Mouse (Mus musculus): ENCODE data around the gene Rbl1. TPM values are rescaled to one million over a fixed set of nuclear protein-coding genes. Genes with fewer than 3 reads are reported as not detected.

Gene Rbl1
- polyA plus RNA-seq, 1 experiment from 2014 or later = 18.2 TPM

DNA sequence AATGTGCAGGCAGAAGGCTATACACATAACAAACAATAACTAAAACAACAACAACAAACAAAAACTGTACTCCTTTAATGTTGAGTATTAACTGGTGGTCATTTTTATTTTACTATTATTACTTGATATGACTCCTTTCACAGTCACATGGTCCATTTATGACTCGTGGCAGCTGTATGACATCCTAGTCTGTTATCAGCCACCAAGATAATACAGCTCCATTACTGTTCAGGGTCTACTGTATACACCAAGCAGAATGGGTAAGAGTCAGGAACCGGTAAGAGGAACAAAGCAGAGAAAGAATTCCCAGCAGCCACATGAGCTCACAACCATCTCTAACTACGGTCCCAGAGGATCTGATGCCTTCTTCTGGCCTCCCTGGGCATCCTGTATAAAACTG lies 79.1 kb downstream of the Rbl1 start:
- Histone ChIP-seq H3K27ac (replicated peaks in 1 of 2; ENCODE audit: control insufficient read depth in 1 of 2, insufficient read depth in 1 of 2, low read depth in 2 of 2, low read length in 2 of 2) (no peak overlapping the region), H3K36me3 (ENCODE audit: control insufficient read depth, insufficient read depth, low read length) (peaks cover 33% of the 10 kb centered on the region), H3K4me2 (ENCODE audit: low read length) (no peak overlapping the region), H3K4me3 (ENCODE audit: control insufficient read depth in 1 of 2, insufficient read depth in 1 of 2, low read depth in 1 of 2, low read length in 2 of 2) (no peak overlapping the region), H3K9ac (ENCODE audit: low read length) (no peak overlapping the region), H3K27me3 (ENCODE audit: control insufficient read depth, insufficient read depth, low read length) (no peaks in the 10 kb centered on the region), H3K9me3 (ENCODE audit: control insufficient read depth, low read length) (no peaks in the 10 kb centered on the region), H3K4me1 (ENCODE audit: control insufficient read depth in 2 of 2, insufficient read depth in 2 of 2, low read length in 2 of 2) (peaks cover 0 to 4% of the 10 kb centered on the region in 2 experiments; a peak in 1 of 4 replicates)
- ATAC-seq (ENCODE audit: insufficient number of reproducible peaks, insufficient read depth, low FRiP score, low read depth) = no peak
- WGBS = 62% methylated on average over 3 of the region's 3 CpGs

GRCm38 (mm10) chr2:157121766-157122165 lies 82.6 kb downstream of the Rbl1 start:
- H3K36me3 ChIP-seq (ENCODE audit: control insufficient read depth, insufficient read depth, low read length) = peaks cover 51% of the 10 kb centered on the region
- H3K9ac ChIP-seq (ENCODE audit: low read length) = no peak overlapping the region
- H3K27ac ChIP-seq (replicated peaks in 1 of 2; ENCODE audit: control insufficient read depth in 1 of 2, insufficient read depth in 1 of 2, low read depth in 2 of 2, low read length in 2 of 2) = no peak overlapping the region
- 88% methylated on average over 8 of the region's 8 CpGs for WGBS
- ATAC-seq (ENCODE audit: insufficient number of reproducible peaks, insufficient read depth, low FRiP score, low read depth) = no peak
- peaks cover 0 to 4% of the 10 kb centered on the region in 2 experiments; a peak in 1 of 4 replicates for H3K4me1 ChIP-seq (ENCODE audit: control insufficient read depth in 2 of 2, insufficient read depth in 2 of 2, low read length in 2 of 2)
- H3K27me3 ChIP-seq (ENCODE audit: control insufficient read depth, insufficient read depth, low read length) = no peaks in the 10 kb centered on the region
- H3K9me3 ChIP-seq (ENCODE audit: control insufficient read depth, low read length) = no peaks in the 10 kb centered on the region
- no peak overlapping the region for H3K4me2 ChIP-seq (ENCODE audit: low read length)
- H3K4me3 ChIP-seq (ENCODE audit: control insufficient read depth in 1 of 2, insufficient read depth in 1 of 2, low read depth in 1 of 2, low read length in 2 of 2) = no peak overlapping the region

DNA sequence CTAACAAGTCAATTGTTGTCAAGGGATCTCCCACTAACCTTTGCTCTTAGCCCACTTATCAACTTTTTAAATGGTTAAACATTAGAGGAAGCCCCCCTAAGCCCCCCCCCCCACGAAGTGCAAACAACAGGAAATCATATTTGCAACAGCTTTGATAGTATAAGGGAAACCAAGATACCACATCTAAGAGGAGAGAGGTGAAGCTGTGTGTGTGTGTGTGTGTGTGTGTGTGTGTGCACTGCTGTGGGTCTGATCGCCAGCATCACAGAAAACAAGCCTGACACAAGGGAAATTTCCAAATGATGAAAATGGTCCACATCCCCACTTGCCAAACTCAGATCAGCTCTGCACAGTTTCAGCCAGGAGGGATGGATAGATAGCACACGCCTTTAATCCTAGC lies 85.3 kb downstream of the Rbl1 start:
- Histone ChIP-seq H3K4me3 (ENCODE audit: control insufficient read depth in 1 of 2, insufficient read depth in 1 of 2, low read depth in 1 of 2, low read length in 2 of 2) (no peak overlapping the region), H3K36me3 (ENCODE audit: control insufficient read depth, insufficient read depth, low read length) (peaks cover 51% of the 10 kb centered on the region), H3K27ac (replicated peaks in 1 of 2; ENCODE audit: control insufficient read depth in 1 of 2, insufficient read depth in 1 of 2, low read depth in 2 of 2, low read length in 2 of 2) (no peak overlapping the region), H3K27me3 (ENCODE audit: control insufficient read depth, insufficient read depth, low read length) (no peaks in the 10 kb centered on the region), H3K4me2 (ENCODE audit: low read length) (no peak overlapping the region), H3K9ac (ENCODE audit: low read length) (no peak overlapping the region), H3K4me1 (ENCODE audit: control insufficient read depth in 2 of 2, insufficient read depth in 2 of 2, low read length in 2 of 2) (no peaks in the 10 kb centered on the region), H3K9me3 (ENCODE audit: control insufficient read depth, low read length) (no peaks in the 10 kb centered on the region)
- WGBS = 60% methylated on average over 3 of the region's 3 CpGs
- no peak for ATAC-seq (ENCODE audit: insufficient number of reproducible peaks, insufficient read depth, low FRiP score, low read depth)

GRCm38 (mm10) chr2:157118556-157118955 lies 85.8 kb downstream of the Rbl1 start:
- ATAC-seq (ENCODE audit: insufficient number of reproducible peaks, insufficient read depth, low FRiP score, low read depth) = no peak
- 73% methylated on average over 4 of the region's 4 CpGs for WGBS
- H3K36me3 ChIP-seq (ENCODE audit: control insufficient read depth, insufficient read depth, low read length) = peaks cover 56% of the 10 kb centered on the region

GRCm38 (mm10) chr2:157116964-157117363 lies 87.4 kb downstream of the Rbl1 start:
- no peak overlapping the region for H3K4me2 ChIP-seq (ENCODE audit: low read length)
- H3K36me3 ChIP-seq (ENCODE audit: control insufficient read depth, insufficient read depth, low read length) = peaks cover 61% of the 10 kb centered on the region
- H3K4me3 ChIP-seq (ENCODE audit: control insufficient read depth in 1 of 2, insufficient read depth in 1 of 2, low read depth in 1 of 2, low read length in 2 of 2) = no peak overlapping the region
- no peak overlapping the region for H3K27ac ChIP-seq (replicated peaks in 1 of 2; ENCODE audit: control insufficient read depth in 1 of 2, insufficient read depth in 1 of 2, low read depth in 2 of 2, low read length in 2 of 2)
- no peaks in the 10 kb centered on the region for H3K27me3 ChIP-seq (ENCODE audit: control insufficient read depth, insufficient read depth, low read length)
- no peak overlapping the region for H3K9ac ChIP-seq (ENCODE audit: low read length)
- H3K9me3 ChIP-seq (ENCODE audit: control insufficient read depth, low read length) = no peaks in the 10 kb centered on the region
- ATAC-seq (ENCODE audit: insufficient number of reproducible peaks, insufficient read depth, low FRiP score, low read depth) = no peak
- no peaks in the 10 kb centered on the region for H3K4me1 ChIP-seq (ENCODE audit: control insufficient read depth in 2 of 2, insufficient read depth in 2 of 2, low read length in 2 of 2)
- 18% methylated on average over 3 of the region's 3 CpGs for WGBS

More at GRCm38 (mm10) chr2:157118556-157118955, 85.8 kb downstream of the Rbl1 start:
- H3K9ac ChIP-seq (ENCODE audit: low read length) = no peak overlapping the region
- no peaks in the 10 kb centered on the region for H3K4me1 ChIP-seq (ENCODE audit: control insufficient read depth in 2 of 2, insufficient read depth in 2 of 2, low read length in 2 of 2)
- H3K9me3 ChIP-seq (ENCODE audit: control insufficient read depth, low read length) = no peaks in the 10 kb centered on the region
- H3K4me2 ChIP-seq (ENCODE audit: low read length) = no peak overlapping the region
- no peaks in the 10 kb centered on the region for H3K27me3 ChIP-seq (ENCODE audit: control insufficient read depth, insufficient read depth, low read length)
- no peak overlapping the region for H3K27ac ChIP-seq (replicated peaks in 1 of 2; ENCODE audit: control insufficient read depth in 1 of 2, insufficient read depth in 1 of 2, low read depth in 2 of 2, low read length in 2 of 2)
- no peak overlapping the region for H3K4me3 ChIP-seq (ENCODE audit: control insufficient read depth in 1 of 2, insufficient read depth in 1 of 2, low read depth in 1 of 2, low read length in 2 of 2)

DNA sequence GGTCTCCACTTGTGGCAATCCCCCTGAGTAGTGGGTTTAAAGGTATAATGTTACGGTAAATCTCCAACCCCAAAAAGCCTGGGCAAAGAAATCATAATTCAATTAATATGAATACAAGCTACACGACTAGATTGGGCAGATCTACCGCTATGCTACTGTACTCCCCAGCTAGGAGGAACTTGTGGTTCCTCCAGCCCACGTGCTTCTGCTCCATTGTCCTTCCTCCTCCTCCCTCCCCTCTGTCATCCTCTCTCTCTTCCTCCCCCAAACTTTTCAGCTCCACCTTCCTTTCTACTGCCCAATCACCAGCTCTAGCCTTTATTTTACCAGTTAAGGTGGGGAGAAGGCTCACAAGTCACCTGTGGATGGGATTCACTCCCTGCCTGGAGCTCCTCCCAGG lies 96.1 kb downstream of the Rbl1 start:
- 87% methylated on average over 4 of the region's 4 CpGs for WGBS
- H3K4me3 ChIP-seq (ENCODE audit: control insufficient read depth in 1 of 2, insufficient read depth in 1 of 2, low read depth in 1 of 2, low read length in 2 of 2) = no peak overlapping the region
- no peaks in the 10 kb centered on the region for H3K27me3 ChIP-seq (ENCODE audit: control insufficient read depth, insufficient read depth, low read length)
- no peaks in the 10 kb centered on the region for H3K9me3 ChIP-seq (ENCODE audit: control insufficient read depth, low read length)
- H3K27ac ChIP-seq (replicated peaks in 1 of 2; ENCODE audit: control insufficient read depth in 1 of 2, insufficient read depth in 1 of 2, low read depth in 2 of 2, low read length in 2 of 2) = no peak overlapping the region
- peaks cover 75% of the 10 kb centered on the region for H3K36me3 ChIP-seq (ENCODE audit: control insufficient read depth, insufficient read depth, low read length)
- H3K4me2 ChIP-seq (ENCODE audit: low read length) = no peak overlapping the region
- ATAC-seq (ENCODE audit: insufficient number of reproducible peaks, insufficient read depth, low FRiP score, low read depth) = no peak
- no peak overlapping the region for H3K9ac ChIP-seq (ENCODE audit: low read length)
- no peaks in the 10 kb centered on the region for H3K4me1 ChIP-seq (ENCODE audit: control insufficient read depth in 2 of 2, insufficient read depth in 2 of 2, low read length in 2 of 2)

GRCm38 (mm10) chr2:157104454-157104853 lies 99.9 kb downstream of the Rbl1 start:
- no peak for ATAC-seq (ENCODE audit: insufficient number of reproducible peaks, insufficient read depth, low FRiP score, low read depth)
- Histone ChIP-seq H3K27ac (replicated peaks in 1 of 2; ENCODE audit: control insufficient read depth in 1 of 2, insufficient read depth in 1 of 2, low read depth in 2 of 2, low read length in 2 of 2) (no peak overlapping the region), H3K9me3 (ENCODE audit: control insufficient read depth, low read length) (no peaks in the 10 kb centered on the region), H3K27me3 (ENCODE audit: control insufficient read depth, insufficient read depth, low read length) (no peaks in the 10 kb centered on the region), H3K36me3 (ENCODE audit: control insufficient read depth, insufficient read depth, low read length) (peaks cover 64% of the 10 kb centered on the region), H3K4me3 (ENCODE audit: control insufficient read depth in 1 of 2, insufficient read depth in 1 of 2, low read depth in 1 of 2, low read length in 2 of 2) (no peak overlapping the region), H3K4me2 (ENCODE audit: low read length) (no peak overlapping the region), H3K4me1 (ENCODE audit: control insufficient read depth in 2 of 2, insufficient read depth in 2 of 2, low read length in 2 of 2) (peaks cover 0 to 4% of the 10 kb centered on the region in 2 experiments; a peak in 1 of 4 replicates), H3K9ac (ENCODE audit: low read length) (no peak overlapping the region)
- WGBS = 90% methylated on average over 8 of the region's 8 CpGs

DNA sequence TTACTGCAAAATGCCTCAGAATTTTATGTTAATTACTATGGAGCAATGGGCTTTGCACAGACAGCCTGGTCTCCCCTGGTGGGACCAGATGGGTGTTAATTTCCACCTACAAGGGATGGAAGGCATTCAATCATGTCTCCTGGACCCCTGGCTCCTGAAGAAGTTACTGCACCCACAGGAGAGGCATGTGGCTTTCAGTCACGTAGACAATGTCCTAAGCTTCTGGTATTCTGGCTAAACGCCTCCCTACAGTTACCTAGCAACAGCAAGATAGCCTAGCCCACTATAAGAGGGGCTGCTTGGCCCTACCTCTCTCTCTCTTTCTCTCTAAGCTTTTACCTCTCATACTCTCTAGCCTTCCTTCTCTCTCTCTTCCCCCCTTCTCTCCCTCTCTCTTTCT lies 102.1 kb downstream of the Rbl1 start:
- 38% methylated on average over 2 of the region's 2 CpGs for whole genome bisulfite sequencing
- Histone ChIP-seq H3K4me3 (ENCODE audit: control insufficient read depth in 1 of 2, insufficient read depth in 1 of 2, low read depth in 1 of 2, low read length in 2 of 2) (no peak overlapping the region), H3K27ac (replicated peaks in 1 of 2; ENCODE audit: control insufficient read depth in 1 of 2, insufficient read depth in 1 of 2, low read depth in 2 of 2, low read length in 2 of 2) (no peak overlapping the region), H3K9ac (ENCODE audit: low read length) (no peak overlapping the region), H3K36me3 (ENCODE audit: control insufficient read depth, insufficient read depth, low read length) (peaks cover 49% of the 10 kb centered on the region), H3K27me3 (ENCODE audit: control insufficient read depth, insufficient read depth, low read length) (no peaks in the 10 kb centered on the region), H3K4me1 (ENCODE audit: control insufficient read depth in 2 of 2, insufficient read depth in 2 of 2, low read length in 2 of 2) (peaks cover 2 to 4% of the 10 kb centered on the region in 2 experiments; a peak in 1 of 4 replicates), H3K4me2 (ENCODE audit: low read length) (no peak overlapping the region), H3K9me3 (ENCODE audit: control insufficient read depth, low read length) (no peaks in the 10 kb centered on the region)
- no peak for ATAC-seq (ENCODE audit: insufficient number of reproducible peaks, insufficient read depth, low FRiP score, low read depth)

All from heart, embryonic 14.5 days (tissue).